Mouse (Mus musculus): ENCODE data around the gene Kntc1.

DNA sequence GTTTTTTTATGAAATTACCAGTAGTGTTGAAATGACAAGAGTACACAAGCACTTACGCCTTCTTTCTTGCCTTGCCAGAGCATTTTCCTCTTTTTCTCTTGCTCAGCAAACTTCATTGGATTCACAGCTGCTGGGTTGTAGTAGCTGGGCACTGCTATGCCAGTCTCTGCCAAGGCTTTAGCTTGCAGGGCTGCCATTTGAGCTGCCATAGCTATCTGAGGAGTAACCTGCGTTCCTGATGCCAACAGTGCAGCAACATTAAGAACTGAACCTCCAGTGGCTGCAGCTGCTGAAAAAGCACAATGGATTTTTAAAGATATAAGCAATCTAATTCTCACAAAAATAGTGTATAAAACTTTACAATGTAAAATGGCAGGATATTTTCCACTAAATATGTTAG is 18.5 kb upstream of the Kntc1 start:
- TF ChIP-seq EP300 (optimal IDR thresholded peaks at IDR 0.05) (no peak), CTCF (IDR thresholded peaks at IDR 0.05; ENCODE audit: low read depth) (no peak)

All from stomach, postnatal 0 days (tissue).